Mouse (Mus musculus) neural tube, embryonic 11.5 days (tissue): ENCODE measurements at regions not wholly inside any gene's neighbourhood (a gene's known extent, or its start where the extent isn't known, plus 50 kb on each side); places are given as distances from the start of the nearest gene placed in this dataset.

ENCODE experiments used
- ATAC-seq: fragments of 200-750 bp; cut with Nextera tagmentation; 2 replicates; pipeline ENCODE4 v1.8.0; 2017; ENCODE audit warnings: moderate number of reproducible peaks, mild to moderate bottlenecking, moderate TSS enrichment, moderate library complexity; ENCODE audit not compliant: insufficient read depth, low FRiP score, low TSS enrichment
- DNase-seq: peaks from one replicate; pipeline ENCODE4 v3.0.0-alpha.2; 2015; ENCODE audit warnings: low spot score
- H3K27ac ChIP-seq: fragments of 300-500 bp; sonication (generic); 2 replicates; pipeline ENCODE4 v1.5.1; 2014; ENCODE audit warnings: low read depth, mild to moderate bottlenecking, low read length
- H3K27me3 ChIP-seq: fragments of 300-500 bp; sonication (generic); 2 replicates; pipeline ENCODE4 v1.6.1; 2014; ENCODE audit warnings: mild to moderate bottlenecking, low read length, mixed read lengths; ENCODE audit not compliant: control insufficient read depth, insufficient read depth
- H3K36me3 ChIP-seq: fragments of 300-500 bp; sonication (generic); 2 replicates; pipeline ENCODE4 v1.6.1; 2014; ENCODE audit warnings: mild to moderate bottlenecking, low read length, moderate library complexity, mixed read lengths; ENCODE audit not compliant: control insufficient read depth, insufficient read depth
- H3K4me1 ChIP-seq: fragments of 300-500 bp; sonication (generic); 2 replicates; pipeline ENCODE4 v1.6.1; 2014; ENCODE audit warnings: low read length, mixed read lengths; ENCODE audit not compliant: control insufficient read depth, insufficient read depth
- H3K4me2 ChIP-seq: fragments of 300-500 bp; sonication (generic); 2 replicates; pipeline ENCODE4 v1.6.1; 2014; ENCODE audit warnings: low read depth, mild to moderate bottlenecking, moderate library complexity
- H3K4me3 ChIP-seq: fragments of 300-500 bp; sonication (generic); 2 replicates; pipeline ENCODE4 v1.5.1; 2014; ENCODE audit warnings: low read depth, low read length
- H3K9ac ChIP-seq: fragments of 300-500 bp; sonication (generic); 2 replicates; pipeline ENCODE4 v1.6.1; 2014; ENCODE audit warnings: mild to moderate bottlenecking, low read length
- H3K9me3 ChIP-seq: fragments of 300-500 bp; sonication (generic); 2 replicates; pipeline ENCODE4 v1.6.1; 2016; ENCODE audit warnings: low read length; ENCODE audit not compliant: control insufficient read depth
- WGBS: fragments of 180-500 bp; shearing (Covaris S2); extraction: QIAGEN DNeasy Blood & Tissue Kit; methylation state at CpG from one replicate; pipeline ENCODE4 v1.1.7; 2014; 5-methylcytosine and 5-hydroxymethylcytosine counted together

GRCm38 (mm10) chr12:59579694-59580093 lies 360.2 kb upstream of the Fbxo33 start:
- Histone ChIP-seq H3K4me3 (no peak overlapping the region), H3K9me3 (no peaks in the 10 kb centered on the region), H3K36me3 (no peaks in the 10 kb centered on the region), H3K4me2 (no peak overlapping the region), H3K27me3 (no peaks in the 10 kb centered on the region), H3K27ac (no peak overlapping the region), H3K9ac (no peak overlapping the region), H3K4me1 (no peaks in the 10 kb centered on the region)
- ATAC-seq (no peak), DNase-seq (no peak)
- WGBS: 82% methylated on average over 5 of the region's 5 CpGs

DNA sequence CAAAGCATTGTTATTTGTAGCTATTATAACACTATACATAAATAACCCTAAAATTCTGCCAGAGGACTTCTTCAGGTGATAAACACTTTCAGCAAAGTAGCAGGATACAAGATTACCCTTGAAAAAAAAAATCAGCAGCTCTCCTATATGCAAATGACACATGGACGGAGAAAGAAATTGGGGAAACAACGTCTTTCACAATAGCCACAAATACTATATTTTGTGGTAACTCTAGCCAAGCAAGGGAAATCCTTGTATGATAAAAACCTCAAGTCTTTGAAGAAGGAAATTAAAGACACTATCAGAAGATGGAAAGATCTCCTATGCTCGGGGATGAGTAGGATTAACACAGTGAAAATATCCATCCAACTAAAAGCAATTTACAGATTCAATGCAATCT lies 344.4 kb upstream of the Fbxo33 start:
- H3K27ac ChIP-seq: no peak overlapping the region
- no peaks in the 10 kb centered on the region for H3K4me1 ChIP-seq
- ATAC-seq: no peak
- 85% methylated on average over 3 of the region's 3 CpGs for WGBS
- H3K9me3 ChIP-seq: no peaks in the 10 kb centered on the region
- no peak for DNase-seq
- H3K36me3 ChIP-seq: no peaks in the 10 kb centered on the region
- no peak overlapping the region for H3K4me2 ChIP-seq
- H3K4me3 ChIP-seq: no peak overlapping the region
- H3K9ac ChIP-seq: no peak overlapping the region
- H3K27me3 ChIP-seq: no peaks in the 10 kb centered on the region

DNA sequence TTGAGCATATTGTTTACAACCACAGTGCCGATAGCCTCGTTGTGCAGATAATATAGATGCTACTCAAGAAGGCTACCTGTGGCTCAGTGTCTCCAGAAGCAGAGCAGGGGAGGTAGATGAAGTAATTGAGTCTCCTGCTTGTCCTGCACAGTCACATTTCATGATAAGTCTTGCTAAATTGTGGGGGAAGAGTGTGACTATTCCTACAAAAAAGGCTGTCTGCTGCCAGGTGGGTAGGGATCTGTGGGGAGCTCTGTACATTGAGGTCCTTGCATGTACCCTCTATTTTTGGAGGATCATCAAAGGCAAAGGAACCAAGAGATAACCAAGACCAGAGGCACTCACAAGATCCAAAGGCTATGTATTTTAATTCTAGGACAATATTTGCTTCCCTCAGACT lies 320.3 kb upstream of the Fbxo33 start:
- 92% methylated on average over 2 of the region's 2 CpGs for WGBS
- no peak overlapping the region for H3K27ac ChIP-seq
- H3K36me3 ChIP-seq: no peaks in the 10 kb centered on the region
- no peak overlapping the region for H3K9ac ChIP-seq
- ATAC-seq (no peak), DNase-seq (no peak)
- no peaks in the 10 kb centered on the region for H3K27me3 ChIP-seq
- H3K4me3 ChIP-seq: no peak overlapping the region
- no peak overlapping the region for H3K4me2 ChIP-seq
- H3K4me1 ChIP-seq: no peaks in the 10 kb centered on the region
- no peaks in the 10 kb centered on the region for H3K9me3 ChIP-seq

DNA sequence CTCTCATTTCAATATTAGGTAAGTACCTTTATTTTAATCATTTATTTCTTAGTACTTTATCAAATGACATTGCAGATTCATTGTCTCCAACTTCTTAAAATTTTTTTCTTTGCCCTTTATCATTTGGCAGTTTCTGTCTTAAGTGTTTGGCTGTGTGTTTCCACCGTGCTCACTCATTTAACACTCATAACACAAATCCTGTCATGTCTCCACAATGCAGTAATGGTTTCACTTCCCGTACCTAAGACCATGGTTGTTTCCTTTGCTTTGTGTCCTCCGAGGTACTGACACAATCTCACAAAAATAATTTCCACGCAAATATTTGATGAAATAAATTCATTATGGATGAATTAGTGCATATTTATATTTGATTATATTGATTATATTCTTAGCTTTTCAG lies 311.0 kb upstream of the Fbxo33 start:
- no peaks in the 10 kb centered on the region for H3K36me3 ChIP-seq
- no peak overlapping the region for H3K27ac ChIP-seq
- H3K4me2 ChIP-seq: no peak overlapping the region
- no peaks in the 10 kb centered on the region for H3K4me1 ChIP-seq
- H3K4me3 ChIP-seq: no peak overlapping the region
- no peak for ATAC-seq
- no peak for DNase-seq
- no peaks in the 10 kb centered on the region for H3K9me3 ChIP-seq
- no peaks in the 10 kb centered on the region for H3K27me3 ChIP-seq
- WGBS: 87% methylated on average over 4 of the region's 4 CpGs
- no peak overlapping the region for H3K9ac ChIP-seq

DNA sequence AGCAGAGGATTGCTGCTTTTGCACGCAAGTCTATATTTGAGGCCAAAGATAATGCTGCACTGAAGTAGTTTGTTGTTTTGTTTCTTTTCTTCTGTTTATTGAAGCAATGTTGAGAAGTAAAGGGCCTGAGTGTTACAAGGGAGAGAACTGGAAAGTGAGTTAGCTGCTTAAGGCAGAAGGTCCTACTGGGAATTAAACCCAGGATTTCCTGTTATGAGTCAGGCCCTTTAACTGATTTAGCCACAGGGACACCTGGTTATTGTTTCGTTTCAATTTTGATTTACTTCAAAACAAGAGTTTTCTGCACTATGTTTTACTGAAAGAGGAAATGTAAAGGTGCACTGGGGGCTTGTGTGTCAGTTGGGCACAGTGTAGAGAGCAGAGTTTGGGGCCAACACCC lies 303.8 kb upstream of the Fbxo33 start:
- ATAC-seq (no peak), DNase-seq (no peak)
- Histone ChIP-seq H3K9me3 (no peaks in the 10 kb centered on the region), H3K36me3 (no peaks in the 10 kb centered on the region), H3K4me2 (no peak overlapping the region), H3K9ac (no peak overlapping the region), H3K27me3 (no peaks in the 10 kb centered on the region), H3K4me3 (no peak overlapping the region), H3K4me1 (no peaks in the 10 kb centered on the region), H3K27ac (no peak overlapping the region)
- 89% methylated on average over 2 of the region's 2 CpGs for WGBS

DNA sequence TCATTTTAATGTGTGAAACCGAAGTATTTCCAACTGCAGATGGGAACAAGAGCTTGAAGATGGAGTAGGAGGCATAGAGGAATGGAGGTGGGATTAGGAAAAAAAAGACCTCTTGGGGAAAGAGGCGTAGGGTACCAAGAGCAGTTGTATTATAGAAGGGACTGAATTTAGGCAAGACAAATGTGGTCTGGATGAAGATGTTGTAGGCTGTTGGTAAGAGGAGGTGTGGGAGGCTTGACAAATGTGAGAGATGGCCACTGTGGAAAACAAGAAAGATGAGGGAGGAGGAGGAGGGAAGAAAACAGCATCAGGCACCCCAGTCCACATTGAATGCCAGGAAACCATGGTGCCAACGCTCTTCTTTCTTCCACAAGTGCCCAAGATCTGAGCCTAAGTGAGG lies 302.4 kb upstream of the Fbxo33 start:
- Histone ChIP-seq H3K4me3 (no peak overlapping the region), H3K36me3 (no peaks in the 10 kb centered on the region), H3K27ac (no peak overlapping the region), H3K4me2 (no peak overlapping the region), H3K4me1 (no peaks in the 10 kb centered on the region), H3K9ac (no peak overlapping the region), H3K9me3 (no peaks in the 10 kb centered on the region), H3K27me3 (no peaks in the 10 kb centered on the region)
- ATAC-seq (no peak), DNase-seq (no peak)
- WGBS: 97% methylated on average over 3 of the region's 3 CpGs

- no peak overlapping the region for H3K27ac ChIP-seq
- 90% methylated on average over 4 of the region's 4 CpGs for WGBS
- no peaks in the 10 kb centered on the region for H3K4me1 ChIP-seq
- no peaks in the 10 kb centered on the region for H3K27me3 ChIP-seq
- DNase-seq: no peak
- no peak overlapping the region for H3K4me3 ChIP-seq
- no peak overlapping the region for H3K4me2 ChIP-seq
- H3K9ac ChIP-seq: no peak overlapping the region
- H3K9me3 ChIP-seq: no peaks in the 10 kb centered on the region
- ATAC-seq: no peak
- no peaks in the 10 kb centered on the region for H3K36me3 ChIP-seq
Measured at GRCm38 (mm10) chr12:59509857-59510256, 290.3 kb upstream of the Fbxo33 start.

GRCm38 (mm10) chr12:59509175-59509574 lies 289.6 kb upstream of the Fbxo33 start:
- H3K27ac ChIP-seq: no peak overlapping the region
- 56% methylated on average over 2 of the region's 2 CpGs for WGBS
- H3K4me3 ChIP-seq: no peak overlapping the region
- no peaks in the 10 kb centered on the region for H3K36me3 ChIP-seq
- no peak overlapping the region for H3K9ac ChIP-seq
- ATAC-seq: no peak
- no peak for DNase-seq
- no peak overlapping the region for H3K4me2 ChIP-seq
- no peaks in the 10 kb centered on the region for H3K9me3 ChIP-seq
- no peaks in the 10 kb centered on the region for H3K4me1 ChIP-seq
- no peaks in the 10 kb centered on the region for H3K27me3 ChIP-seq

- 46% methylated on average over 1 of the region's 1 CpGs for WGBS
- no peak overlapping the region for H3K27ac ChIP-seq
- H3K36me3 ChIP-seq: no peaks in the 10 kb centered on the region
- ATAC-seq (no peak), DNase-seq (no peak)
- no peaks in the 10 kb centered on the region for H3K9me3 ChIP-seq
- no peaks in the 10 kb centered on the region for H3K27me3 ChIP-seq
- no peak overlapping the region for H3K4me3 ChIP-seq
- no peak overlapping the region for H3K4me2 ChIP-seq
- H3K4me1 ChIP-seq: no peaks in the 10 kb centered on the region
- H3K9ac ChIP-seq: no peak overlapping the region
Measured at GRCm38 (mm10) chr12:59507431-59507830, 287.9 kb upstream of the Fbxo33 start.
